ENCODE assay signal across 26 mouse cellular contexts in the genomic region with DNA sequence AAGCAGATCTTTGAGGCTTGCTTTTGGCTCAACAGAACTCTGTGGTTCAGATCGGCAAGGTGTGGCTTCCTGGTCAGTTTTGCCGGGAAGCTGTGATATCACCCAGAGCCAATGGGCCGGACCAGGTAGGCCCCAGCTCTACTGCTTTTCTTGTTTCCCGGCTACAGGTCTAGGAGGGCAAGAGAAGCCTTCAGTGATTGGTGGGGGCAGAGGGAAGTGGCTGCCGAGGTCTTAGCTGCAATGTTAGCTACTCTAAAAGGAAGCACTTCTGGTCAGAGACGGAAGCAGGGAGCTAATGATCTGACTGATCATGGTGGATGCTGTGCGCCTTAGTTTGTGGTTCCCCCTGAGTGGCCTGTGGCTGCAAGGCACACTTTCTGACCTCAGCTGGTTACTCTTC.
A peak's percentile ranks its signal among the peaks of the same experiment; 100 is the strongest.
DNase-seq lines count a peak whose midpoint lies in the region; ATAC-seq lines count a peak whose summit lies in the region.
"Had no signal": no experiment of that assay in that cellular context is flagged by ENCODE, and none has a peak within 500 bp of the region (broad histone marks: within the 10 kb centered on the region; RNA-seq: fewer than 3 reads in every experiment).

No protein-coding gene starts in this region.

- H3K4me2 ChIP-seq in intestine, embryonic 16.5 days (ENCODE audit: low read depth, low read length) = peak overlapping the region; percentile 22; the same call in 1 of the 2 replicates
- no peak overlapping the region for H3K4me2 ChIP-seq in hindbrain, embryonic 11.5 days (replicated peaks; ENCODE audit: low read depth, low read length)
- H3K4me2 ChIP-seq: forebrain, embryonic 13.5 days; heart, embryonic 11.5 days; hindbrain, embryonic 12.5 days; kidney, embryonic 15.5 days; midbrain, embryonic 12.5 days; neural tube, embryonic 12.5 days had no signal

- peak; percentile 88 for DNase-seq in heart, adult 11 months
- DNase-seq in heart, postnatal 10 days = no peak
- DNase-seq in B cell, adult 2 months = peak; percentile 7 to 12
- peak; percentile 21 to 40 for DNase-seq in natural killer cell, adult 2 months (ENCODE audit: low spot score in 2 of 2)
- DNase-seq in hindbrain, embryonic 11.5 days (ENCODE audit: low spot score) = no peak
- DNase-seq in adrenal gland, postnatal 10 days = no peak
- DNase-seq: adrenal gland, adult 8-10 months; cerebellum, adult 8-10 months; cerebellum, postnatal 36 days; kidney, postnatal 4 days; layer of hippocampus, adult 9-11 months; liver, postnatal 0 days; right cerebral cortex, postnatal 14 days; spleen, adult 18-20 months; thymus, postnatal 36 days had no signal

- intact Hi-C loops in heart, postnatal 10 days (cut with DNase I) = no loop called here

- no peaks in the 10 kb centered on the region for H3K27me3 ChIP-seq in intestine, embryonic 16.5 days (replicated peaks; ENCODE audit: control insufficient read depth, insufficient read depth, low read length)
- no peaks in the 10 kb centered on the region for H3K27me3 ChIP-seq in hindbrain, embryonic 11.5 days (ENCODE audit: control insufficient read depth, insufficient read depth, low read length)
- H3K27me3 ChIP-seq: forebrain, embryonic 13.5 days; hindbrain, embryonic 12.5 days; kidney, embryonic 15.5 days; midbrain, embryonic 12.5 days; neural tube, embryonic 12.5 days had no signal

- WGBS in intestine, embryonic 16.5 days = 61% methylated on average over 7 of the region's 7 CpGs
- WGBS in hindbrain, embryonic 11.5 days = 85% methylated on average over 7 of the region's 7 CpGs

- peak overlapping the region; percentile 32; the same call in 1 of the 2 replicates for H3K9ac ChIP-seq in intestine, embryonic 16.5 days (ENCODE audit: low read depth, low read length)
- H3K9ac ChIP-seq in hindbrain, embryonic 11.5 days (ENCODE audit: low read depth, low read length) = no peak overlapping the region
- H3K9ac ChIP-seq: forebrain, embryonic 13.5 days; hindbrain, embryonic 12.5 days; kidney, embryonic 15.5 days; liver, postnatal 0 days; midbrain, embryonic 12.5 days; neural tube, embryonic 12.5 days had no signal

- ATAC-seq in intestine, embryonic 16.5 days = no peak
- ATAC-seq in hindbrain, embryonic 11.5 days (ENCODE audit: low FRiP score) = no peak
- ATAC-seq in monocyte, adult 5-6 weeks (replicated peaks; ENCODE audit: insufficient number of reproducible peaks, low FRiP score, low TSS enrichment, poor library complexity, severe bottlenecking) = no peak
- ATAC-seq: forebrain, embryonic 13.5 days; inflammation-experienced regulatory T-cells, adult 6 months; liver, postnatal 0 days had no signal

- no peak overlapping the region for H3K4me3 ChIP-seq in intestine, embryonic 16.5 days (ENCODE audit: low read length)
- no peak overlapping the region for H3K4me3 ChIP-seq in hindbrain, embryonic 11.5 days (ENCODE audit: low read depth, low read length)
- H3K4me3 ChIP-seq: forebrain, embryonic 13.5 days; hindbrain, embryonic 12.5 days; kidney, embryonic 15.5 days; limb, embryonic 10.5 days; midbrain, embryonic 12.5 days; neural tube, embryonic 12.5 days had no signal

- H3K36me3 ChIP-seq in intestine, embryonic 16.5 days (ENCODE audit: control insufficient read depth, insufficient read depth, low read length) = no peaks in the 10 kb centered on the region
- H3K36me3 ChIP-seq in hindbrain, embryonic 11.5 days (ENCODE audit: control insufficient read depth, insufficient read depth, low read length) = no peaks in the 10 kb centered on the region
- H3K36me3 ChIP-seq: hindbrain, embryonic 12.5 days; kidney, embryonic 15.5 days; limb, embryonic 10.5 days; neural tube, embryonic 12.5 days had no signal

- peak overlapping the region; percentile 29; the same call in 1 of the 2 replicates for H3K27ac ChIP-seq in intestine, embryonic 16.5 days (ENCODE audit: low read length)
- H3K27ac ChIP-seq in hindbrain, embryonic 11.5 days (ENCODE audit: low read depth, low read length) = no peak overlapping the region
- H3K27ac ChIP-seq: forebrain, embryonic 13.5 days; hindbrain, embryonic 12.5 days; kidney, embryonic 15.5 days; limb, embryonic 10.5 days; macrophage; midbrain, embryonic 12.5 days; neural tube, embryonic 12.5 days had no signal

- no peaks in the 10 kb centered on the region for H3K9me3 ChIP-seq in intestine, embryonic 16.5 days (ENCODE audit: control insufficient read depth, low read length)
- H3K9me3 ChIP-seq in hindbrain, embryonic 11.5 days (ENCODE audit: control insufficient read depth, low read length) = no peaks in the 10 kb centered on the region
- H3K9me3 ChIP-seq: forebrain, embryonic 13.5 days; hindbrain, embryonic 12.5 days; kidney, embryonic 15.5 days; limb, embryonic 10.5 days; midbrain, embryonic 12.5 days; neural tube, embryonic 12.5 days had no signal

- peaks cover 44% of the 10 kb centered on the region for H3K4me1 ChIP-seq in intestine, embryonic 16.5 days (ENCODE audit: control insufficient read depth, insufficient read depth, low read length)
- no peaks in the 10 kb centered on the region for H3K4me1 ChIP-seq in hindbrain, embryonic 11.5 days (replicated peaks; ENCODE audit: control insufficient read depth, insufficient read depth, low read length)
- H3K4me1 ChIP-seq: forebrain, embryonic 13.5 days; hindbrain, embryonic 12.5 days; limb, embryonic 10.5 days; midbrain, embryonic 12.5 days had no signal

Comparison
In these comparisons a context has a peak if more than half of its experiments do, and no peak if none do; other contexts are left out.
1. DNase-seq: peak in heart, adult 11 months (single experiment), B cell, adult 2 months (2 of 2) and natural killer cell, adult 2 months (2 of 2); none in heart, postnatal 10 days (0 of 2), hindbrain, embryonic 11.5 days (single experiment) and adrenal gland, postnatal 10 days (single experiment).